Mouse (Mus musculus) lung, postnatal 4 days (tissue): ENCODE measurements around the gene Fbxw19.
"Not testable (repeated sequence)": the region's sequence is repeated elsewhere in the genome, so short reads cannot be mapped to it uniquely, and the experiment has no call there.

Source experiments
- DNase-seq, 2 experiments: peaks; one replicate each; pipeline ENCODE4 v3.0.0; 2021

Gene Fbxw19

GRCm38 (mm10) chr9:109495775-109496174 lies at the start of gene Fbxw19:
TSS of gene Fbxw19 (minus strand) at chr9:109495875.
- DNase-seq: not testable (repeated sequence)

- DNase-seq: no peak
These were observed 27.9 kb upstream of the Fbxw19 start for GRCm38 (mm10) chr9:109523385-109524064.

- DNase-seq: no peak
These were observed 46.6 kb downstream of the Fbxw19 start, which contains the start of gene Fbxw16 for GRCm38 (mm10) chr9:109449040-109449439. TSS of gene Fbxw16 (minus strand) at chr9:109449140.

- no peak for DNase-seq
These were observed 62.7 kb downstream of the Fbxw19 start for GRCm38 (mm10) chr9:109432956-109433355.
